8 mouse cellular contexts compared by ENCODE assay signal in genomic region chr7:90129732-90130392, GRCm38 (mm10). TPM values are rescaled to one million over a fixed set of nuclear protein-coding genes. Genes with fewer than 3 reads are reported as not detected.
DNase-seq lines count a peak whose midpoint lies in the region; ATAC-seq and TF ChIP-seq lines count a peak whose summit lies in the region.

Picalm (plus strand) TSS chr7:90130213.

- H3K27ac ChIP-seq in CH12.LX (ENCODE audit: insufficient read depth, low read depth): peak within 1 kb of the TSS; percentile 67
- H3K27ac ChIP-seq in forebrain, embryonic 12.5 days: peak within 1 kb of the TSS; percentile 94
- peak within 1 kb of the TSS; percentile 100 for H3K27ac ChIP-seq in heart, postnatal 0 days (ENCODE audit: low read depth)
- H3K27ac ChIP-seq in liver, embryonic 16.5 days (ENCODE audit: low read length): peak within 1 kb of the TSS; percentile 96
- peak within 1 kb of the TSS; percentile 96 for H3K27ac ChIP-seq in neural tube, embryonic 13.5 days (replicated peaks)
- peak within 1 kb of the TSS; percentile 96 for H3K27ac ChIP-seq in testis, adult 2 months (ENCODE audit: control insufficient read depth, insufficient read depth, low read depth, low read length)

- no peaks in the 10 kb centered on the region for H3K36me3 ChIP-seq in CH12.LX (replicated peaks in 1 of 2; ENCODE audit: control insufficient read depth in 1 of 2, insufficient read depth in 1 of 2, low read length in 1 of 2)
- H3K36me3 ChIP-seq in forebrain, embryonic 12.5 days (replicated peaks): no peaks in the 10 kb centered on the region
- H3K36me3 ChIP-seq in heart, postnatal 0 days (replicated peaks; ENCODE audit: control insufficient read depth, insufficient read depth, low read length): no peaks in the 10 kb centered on the region
- H3K36me3 ChIP-seq in liver, embryonic 16.5 days (ENCODE audit: control insufficient read depth, insufficient read depth): no peaks in the 10 kb centered on the region
- H3K36me3 ChIP-seq in neural tube, embryonic 13.5 days: no peaks in the 10 kb centered on the region
- no peaks in the 10 kb centered on the region for H3K36me3 ChIP-seq in testis, adult 2 months (ENCODE audit: control insufficient read depth, insufficient read depth, low read length)

- TF ChIP-seq EP300 in CH12.LX (IDR thresholded peaks at IDR 0.05; ENCODE audit: low read length): no peak
- peak; percentile 82; the same call in 1 of the 2 replicates for TF ChIP-seq EP300 in heart, postnatal 0 days (IDR thresholded peaks at IDR 0.05; ENCODE audit: low read depth)

- in situ Hi-C loops in CH12.LX (cut with MboI; ENCODE audit: low pct_ligation_motif_present, low pct_unique_long_range_greater_than_20kb, low sequenced_read_pairs): no loop called here

- H3K4me1 ChIP-seq in CH12.LX (ENCODE audit: control insufficient read depth in 1 of 2, insufficient read depth in 2 of 2): peaks cover 2 to 35% of the 10 kb centered on the region in 2 experiments
- H3K4me1 ChIP-seq in forebrain, embryonic 12.5 days: peaks cover 15% of the 10 kb centered on the region
- H3K4me1 ChIP-seq in heart, postnatal 0 days (ENCODE audit: control insufficient read depth, insufficient read depth): peaks cover 16% of the 10 kb centered on the region; the same call in 1 of the 2 replicates
- peaks cover 13% of the 10 kb centered on the region for H3K4me1 ChIP-seq in liver, embryonic 16.5 days (ENCODE audit: control insufficient read depth, low read depth, low read length)
- peaks cover 26% of the 10 kb centered on the region for H3K4me1 ChIP-seq in neural tube, embryonic 13.5 days (replicated peaks)
- peaks cover 2% of the 10 kb centered on the region; the same call in 1 of the 2 replicates for H3K4me1 ChIP-seq in testis, adult 2 months (ENCODE audit: control insufficient read depth, insufficient read depth, low read length)

- dilution Hi-C loops in CH12.LX (cut with MboI; ENCODE audit: extremely low pct_ligation_motif_present, extremely low pct_unique_long_range_greater_than_20kb, low sequenced_read_pairs): no loop called here

- peak; percentile 81 for TF ChIP-seq POLR2A in CH12.LX (IDR thresholded peaks at IDR 0.05; ENCODE audit: low read depth, low read length)
- TF ChIP-seq POLR2A in testis, adult 2 months (IDR thresholded peaks at IDR 0.05; ENCODE audit: control insufficient read depth, low read depth, low read length): peak; percentile 65

- ATAC-seq in forebrain, embryonic 12.5 days (ENCODE audit: low FRiP score): peak; percentile 94
- peak; percentile 90 for ATAC-seq in heart, postnatal 0 days (ENCODE audit: insufficient read depth, low read depth)
- ATAC-seq in liver, embryonic 16.5 days (ENCODE audit: low read depth): peak; percentile 92
- peak; percentile 97 for ATAC-seq in neural tube, embryonic 13.5 days (ENCODE audit: low read depth)

- H3K4me2 ChIP-seq in CH12.LX (ENCODE audit: insufficient read depth, low read depth, poor library complexity, severe bottlenecking): peak within 1 kb of the TSS; percentile 100
- peak within 1 kb of the TSS; percentile 86 for H3K4me2 ChIP-seq in forebrain, embryonic 12.5 days
- H3K4me2 ChIP-seq in heart, postnatal 0 days (ENCODE audit: low read depth, low read length): peak within 1 kb of the TSS; percentile 82
- H3K4me2 ChIP-seq in liver, embryonic 16.5 days (ENCODE audit: low read depth, low read length): peak within 1 kb of the TSS; percentile 75
- peak within 1 kb of the TSS; percentile 94 for H3K4me2 ChIP-seq in neural tube, embryonic 13.5 days

- under 1% methylated on average over 41 of the region's 72 CpGs for WGBS in forebrain, embryonic 12.5 days
- WGBS in heart, postnatal 0 days: under 1% methylated on average over 58 of the region's 72 CpGs
- under 1% methylated on average over 54 of the region's 72 CpGs for WGBS in liver, embryonic 16.5 days (ENCODE audit: insufficient replicate concordance)
- under 1% methylated on average over 38 of the region's 72 CpGs for WGBS in neural tube, embryonic 13.5 days

- H3K27me3 ChIP-seq in CH12.LX (replicated peaks): no peaks in the 10 kb centered on the region
- no peaks in the 10 kb centered on the region for H3K27me3 ChIP-seq in forebrain, embryonic 12.5 days
- no peaks in the 10 kb centered on the region for H3K27me3 ChIP-seq in heart, postnatal 0 days (ENCODE audit: control insufficient read depth, insufficient read depth, low read length)
- H3K27me3 ChIP-seq in liver, embryonic 16.5 days (ENCODE audit: control insufficient read depth, insufficient read depth, low read depth, low read length): no peaks in the 10 kb centered on the region
- H3K27me3 ChIP-seq in neural tube, embryonic 13.5 days: no peaks in the 10 kb centered on the region
- H3K27me3 ChIP-seq in testis, adult 2 months (ENCODE audit: control insufficient read depth, insufficient read depth, low read length): no peaks in the 10 kb centered on the region

- TF ChIP-seq RAD21 in CH12.LX (IDR thresholded peaks at IDR 0.05; ENCODE audit: low read depth, low read length): no peak

- no peaks in the 10 kb centered on the region for H3K9me3 ChIP-seq in CH12.LX (replicated peaks; ENCODE audit: low read length)
- no peaks in the 10 kb centered on the region for H3K9me3 ChIP-seq in forebrain, embryonic 12.5 days
- H3K9me3 ChIP-seq in heart, postnatal 0 days (replicated peaks; ENCODE audit: control insufficient read depth, low read length): no peaks in the 10 kb centered on the region
- no peaks in the 10 kb centered on the region for H3K9me3 ChIP-seq in liver, embryonic 16.5 days (replicated peaks; ENCODE audit: control insufficient read depth, low read length)
- no peaks in the 10 kb centered on the region for H3K9me3 ChIP-seq in neural tube, embryonic 13.5 days

- peak within 1 kb of the TSS; percentile 78 to 94 (median 91) for H3K4me3 ChIP-seq in CH12.LX (replicated peaks in 1 of 3; ENCODE audit: low read depth in 2 of 3, low read length in 2 of 3, poor library complexity in 1 of 3)
- H3K4me3 ChIP-seq in forebrain, embryonic 12.5 days (replicated peaks): peak within 1 kb of the TSS; percentile 82
- H3K4me3 ChIP-seq in heart, postnatal 0 days (ENCODE audit: low read depth, low read length): peak within 1 kb of the TSS; percentile 96
- H3K4me3 ChIP-seq in liver, embryonic 16.5 days (ENCODE audit: low read depth, low read length): peak within 1 kb of the TSS; percentile 91
- H3K4me3 ChIP-seq in neural tube, embryonic 13.5 days: peak within 1 kb of the TSS; percentile 97
- H3K4me3 ChIP-seq in testis, adult 2 months (ENCODE audit: control insufficient read depth, low read depth, low read length): peak within 1 kb of the TSS; percentile 98

- peak; percentile 94 for DNase-seq in CH12.LX (ENCODE audit: extremely low read depth)
- DNase-seq in c-Kit-positive CD71-positive TER-119-negative erythroid progenitor cells, embryonic 14.5 days (ENCODE audit: low read depth): peak; percentile 93
- peak; percentile 99 for DNase-seq in heart, postnatal 0 days (ENCODE audit: low spot score)
- peak; percentile 99 for DNase-seq in kidney, postnatal 4 days

- peak within 1 kb of the TSS; percentile 94 for H3K9ac ChIP-seq in CH12.LX (ENCODE audit: insufficient read depth, low read depth)
- peak within 1 kb of the TSS; percentile 97 for H3K9ac ChIP-seq in forebrain, embryonic 12.5 days
- H3K9ac ChIP-seq in heart, postnatal 0 days (replicated peaks; ENCODE audit: low read depth, low read length): peak within 1 kb of the TSS; percentile 100
- H3K9ac ChIP-seq in liver, embryonic 16.5 days (ENCODE audit: low read depth, low read length): peak within 1 kb of the TSS; percentile 98
- H3K9ac ChIP-seq in neural tube, embryonic 13.5 days: peak within 1 kb of the TSS; percentile 97

- TF ChIP-seq CTCF in CH12.LX (conservative IDR thresholded peaks at IDR 0.05 in 1 of 2, IDR thresholded peaks at IDR 0.05 in 1 of 2; ENCODE audit: low read depth in 2 of 2, low read length in 2 of 2): no peak
- 0 out of 2 replicates have a peak, but pooled peaks have one; percentile 1 for TF ChIP-seq CTCF in heart, postnatal 0 days (IDR thresholded peaks at IDR 0.05; ENCODE audit: low read depth)
- no peak for TF ChIP-seq CTCF in testis, adult 2 months (IDR thresholded peaks at IDR 0.05; ENCODE audit: control insufficient read depth, insufficient read depth, insufficient replicate concordance, low read depth, low read length)

- H3K79me2 ChIP-seq in CH12.LX (replicated peaks; ENCODE audit: control insufficient read depth, extremely low read depth, insufficient read depth, poor library complexity, severe bottlenecking): peaks cover 37% of the 10 kb centered on the region

TF ChIP-seq in CH12.LX, 34 proteins besides CTCF, POLR2A, EP300 and RAD21 (continues in another document):
- no peak for TF ChIP-seq ZC3H11A (IDR thresholded peaks at IDR 0.05; ENCODE audit: low read depth, low read length)
- peak; percentile 26; the same call in 1 of the 2 replicates for TF ChIP-seq IRF4 (IDR thresholded peaks at IDR 0.05; ENCODE audit: low read depth, low read length)
- peak; percentile 59; the same call in 1 of the 2 replicates for TF ChIP-seq ZMIZ1 (IDR thresholded peaks at IDR 0.05; ENCODE audit: low read depth, low read length)
- TF ChIP-seq KAT2A (IDR thresholded peaks at IDR 0.05; ENCODE audit: insufficient replicate concordance, low read length): no peak
- peak; percentile 61 for TF ChIP-seq HCFC1 (IDR thresholded peaks at IDR 0.05; ENCODE audit: low read depth, low read length)
- TF ChIP-seq UBTF (IDR thresholded peaks at IDR 0.05; ENCODE audit: low read depth, low read length): no peak
- TF ChIP-seq USF2 (conservative IDR thresholded peaks at IDR 0.05; ENCODE audit: low read depth, low read length): peak; percentile 93
- TF ChIP-seq GABPA (IDR thresholded peaks at IDR 0.05; ENCODE audit: insufficient replicate concordance, low read depth, low read length): no peak
- no peak for TF ChIP-seq MYC (IDR thresholded peaks at IDR 0.05; ENCODE audit: low read depth, low read length)
- TF ChIP-seq JUND (conservative IDR thresholded peaks at IDR 0.05; ENCODE audit: low read depth, low read length): no peak
- no peak; the same call in 1 of the 2 replicates for TF ChIP-seq SMC3 (IDR thresholded peaks at IDR 0.05; ENCODE audit: low read depth, low read length)
- TF ChIP-seq ZKSCAN1 (IDR thresholded peaks at IDR 0.05; ENCODE audit: borderline replicate concordance, low read depth, low read length): no peak
- peak; percentile 75 for TF ChIP-seq MEF2A (IDR thresholded peaks at IDR 0.05; ENCODE audit: borderline replicate concordance, low read depth, low read length)

RNA-seq across cellular contexts. Expression of gene Picalm, which starts in this region (rescaled TPM):
- total RNA-seq in CH12.LX (2012; rRNA removed) (26.1 and 27.6 TPM in 2 replicates), CH12.LX (2014; rRNA removed) (94.3 and 101 TPM in 2 replicates)
- polyA plus RNA-seq in CH12.LX (2012; ENCODE audit: insufficient read length, low read depth): 53.2 and 53.4 TPM in 2 replicates
- 43.9 and 47.6 TPM in 2 replicates for polyA plus RNA-seq in forebrain, embryonic 12.5 days (2016; fragmentation: Nextera tagmentation; extraction: Ambion mirVana)
- 169 and 208 TPM in 2 replicates for total RNA-seq in heart, postnatal 0 days (2014; rRNA removed; ENCODE audit: low replicate concordance)
- polyA plus RNA-seq in heart, postnatal 0 days (2015; fragmentation: Nextera tagmentation; extraction: Ambion mirVana): 25.2 and 29.2 TPM in 2 replicates
- polyA plus RNA-seq in liver, embryonic 16.5 days (2015; fragmentation: Nextera tagmentation; extraction: Ambion mirVana): 43.6 and 49.6 TPM in 2 replicates
- 39.0 and 39.5 TPM in 2 replicates for polyA plus RNA-seq in neural tube, embryonic 13.5 days (2015; fragmentation: Nextera tagmentation; extraction: Ambion mirVana)
- 79.7 and 84.5 TPM in 2 replicates for polyA plus RNA-seq in testis, adult 2 months (2012; rRNA removed)

Comparison
In these comparisons a context has a peak if more than half of its experiments do, and no peak if none do; other contexts are left out.
1. Peak in every context shown above with its lines: DNase-seq, ATAC-seq, H3K4me3 ChIP-seq and H3K27ac ChIP-seq.